ENCODE assay signal across 12 mouse cellular contexts in genomic region chr1:56832738-56833137, GRCm38 (mm10).
DNase-seq lines count a peak whose midpoint lies in the region; ATAC-seq and TF ChIP-seq lines count a peak whose summit lies in the region.
"Had no signal": no experiment of that assay in that cellular context is flagged by ENCODE, and none has a peak within 500 bp of the region (broad histone marks: within the 10 kb centered on the region; RNA-seq: fewer than 3 reads in every experiment).

No protein-coding gene starts in this region.

- peak overlapping the region; percentile 66 for H3K27ac ChIP-seq in forebrain, embryonic 15.5 days (replicated peaks)
- H3K27ac ChIP-seq in hindbrain, postnatal 0 days = peak overlapping the region; percentile 54
- peak overlapping the region; percentile 52; the same call in 1 of the 2 replicates for H3K27ac ChIP-seq in neural tube, embryonic 14.5 days (ENCODE audit: low read depth, low read length)
- H3K27ac ChIP-seq: intestine, embryonic 15.5 days had no signal

- H3K27me3 ChIP-seq in forebrain, embryonic 15.5 days = no peaks in the 10 kb centered on the region
- H3K27me3 ChIP-seq in hindbrain, postnatal 0 days (ENCODE audit: insufficient read depth, low read length) = no peaks in the 10 kb centered on the region
- no peaks in the 10 kb centered on the region for H3K27me3 ChIP-seq in neural tube, embryonic 14.5 days (ENCODE audit: control insufficient read depth, insufficient read depth, low read length)
- H3K27me3 ChIP-seq: intestine, embryonic 15.5 days had no signal

- DNase-seq in heart, adult 11 months = peak; percentile 86
- DNase-seq in heart, postnatal 36 days = no peak
- DNase-seq in hindbrain, postnatal 0 days (ENCODE audit: low spot score) = no peak
- DNase-seq in thymus, postnatal 36 days = no peak
- DNase-seq in right cerebral cortex, postnatal 25 days = no peak
- no peak for DNase-seq in kidney, adult 8-10 months
- DNase-seq: cerebellum, adult 2 months; heart, adult 18-20 months; lung, adult 2 months had no signal

- H3K4me1 ChIP-seq in forebrain, embryonic 15.5 days = peaks cover 33% of the 10 kb centered on the region
- no peaks in the 10 kb centered on the region for H3K4me1 ChIP-seq in hindbrain, postnatal 0 days (ENCODE audit: insufficient read depth, low read length)
- H3K4me1 ChIP-seq in neural tube, embryonic 14.5 days (ENCODE audit: control insufficient read depth, insufficient read depth, low read length) = no peaks in the 10 kb centered on the region; the same call in 1 of the 2 replicates
- H3K4me1 ChIP-seq: intestine, embryonic 15.5 days had no signal

- H3K4me2 ChIP-seq in forebrain, embryonic 15.5 days (replicated peaks) = no peak overlapping the region
- H3K4me2 ChIP-seq in hindbrain, postnatal 0 days (ENCODE audit: low read depth, low read length) = no peak overlapping the region
- no peak overlapping the region for H3K4me2 ChIP-seq in neural tube, embryonic 14.5 days (ENCODE audit: low read depth, low read length)
- H3K4me2 ChIP-seq: intestine, embryonic 15.5 days had no signal

- H3K9me3 ChIP-seq in forebrain, embryonic 15.5 days = no peaks in the 10 kb centered on the region
- H3K9me3 ChIP-seq in hindbrain, postnatal 0 days (ENCODE audit: low read length) = no peaks in the 10 kb centered on the region
- no peaks in the 10 kb centered on the region for H3K9me3 ChIP-seq in neural tube, embryonic 14.5 days (ENCODE audit: control insufficient read depth, low read length)
- H3K9me3 ChIP-seq: intestine, embryonic 15.5 days had no signal

- TF ChIP-seq CTCF in hindbrain, postnatal 0 days (IDR thresholded peaks at IDR 0.05; ENCODE audit: low read depth) = no peak

- intact Hi-C loops in heart, postnatal 36 days (cut with DNase I) = no loop called here

- ATAC-seq in forebrain, embryonic 15.5 days (replicated peaks) = peak; percentile 20; the same call in 1 of the 2 replicates
- no peak for ATAC-seq in hindbrain, postnatal 0 days
- no peak for ATAC-seq in neural tube, embryonic 14.5 days (ENCODE audit: low read depth)
- ATAC-seq: intestine, embryonic 15.5 days had no signal

- H3K4me3 ChIP-seq in forebrain, embryonic 15.5 days = no peak overlapping the region
- H3K4me3 ChIP-seq in hindbrain, postnatal 0 days (ENCODE audit: low read length) = no peak overlapping the region
- no peak overlapping the region for H3K4me3 ChIP-seq in neural tube, embryonic 14.5 days (ENCODE audit: low read depth, low read length)
- H3K4me3 ChIP-seq: intestine, embryonic 15.5 days had no signal

- 59% methylated on average over 8 of the region's 8 CpGs for WGBS in forebrain, embryonic 15.5 days
- 61% methylated on average over 8 of the region's 8 CpGs for WGBS in hindbrain, postnatal 0 days
- 61% methylated on average over 8 of the region's 8 CpGs for WGBS in neural tube, embryonic 14.5 days

- H3K9ac ChIP-seq in forebrain, embryonic 15.5 days (replicated peaks) = no peak overlapping the region
- H3K9ac ChIP-seq in hindbrain, postnatal 0 days (replicated peaks; ENCODE audit: low read length) = no peak overlapping the region
- no peak overlapping the region for H3K9ac ChIP-seq in neural tube, embryonic 14.5 days (replicated peaks; ENCODE audit: low read depth, low read length)
- H3K9ac ChIP-seq: intestine, embryonic 15.5 days had no signal

- peaks cover 14% of the 10 kb centered on the region; the same call in 1 of the 2 replicates for H3K36me3 ChIP-seq in forebrain, embryonic 15.5 days
- H3K36me3 ChIP-seq in hindbrain, postnatal 0 days (ENCODE audit: insufficient read depth, low read length) = no peaks in the 10 kb centered on the region
- no peaks in the 10 kb centered on the region for H3K36me3 ChIP-seq in neural tube, embryonic 14.5 days (ENCODE audit: control insufficient read depth, insufficient read depth, low read length)
- H3K36me3 ChIP-seq: intestine, embryonic 15.5 days had no signal
